In the genomic region with DNA sequence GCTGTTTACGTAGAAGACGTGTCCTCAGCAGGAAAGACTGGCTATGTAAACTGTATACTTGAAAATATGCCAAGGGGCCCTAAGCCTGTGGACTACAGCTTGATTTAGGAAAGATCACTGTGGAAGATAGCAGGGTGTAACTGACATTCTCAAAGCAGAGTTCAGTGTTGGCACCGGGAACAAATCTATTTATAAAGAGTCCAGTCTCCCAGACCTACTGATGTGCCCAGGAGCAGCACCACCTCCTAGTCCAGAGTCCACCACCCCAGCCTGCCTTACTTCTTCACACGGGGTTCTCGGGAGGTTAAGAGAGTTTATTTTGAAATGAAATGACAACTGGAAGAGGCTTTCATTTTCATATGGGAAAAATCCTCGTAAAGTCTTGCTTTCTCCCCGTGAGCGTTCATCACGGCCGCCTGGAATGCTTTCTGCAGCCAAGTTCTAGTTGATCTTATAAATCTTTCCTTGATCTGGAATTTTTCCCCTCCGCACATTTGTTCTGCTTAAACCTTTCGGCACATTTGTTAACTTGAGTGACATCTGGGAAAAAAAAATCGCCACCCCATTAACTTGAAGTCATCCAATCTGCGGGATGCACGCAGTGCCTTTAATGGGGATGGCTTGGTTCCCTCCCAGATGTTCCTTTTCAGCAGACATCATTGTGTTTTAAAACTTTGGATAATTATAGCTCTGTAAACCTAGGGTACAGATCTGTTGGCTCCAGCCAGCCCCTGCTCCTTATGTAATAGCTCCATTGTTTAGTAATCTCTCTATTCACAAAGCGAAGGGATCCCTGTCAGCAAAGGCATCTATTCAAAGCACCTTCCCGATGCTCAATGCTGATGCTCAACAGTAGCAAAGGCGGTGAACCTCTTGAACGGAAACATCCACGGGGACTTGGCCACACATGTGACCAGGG, we compare ENCODE assay signal across 8 mouse cellular contexts.
DNase-seq lines count a peak whose midpoint lies in the region; ATAC-seq and TF ChIP-seq lines count a peak whose summit lies in the region.

No protein-coding gene starts in this region.

- no peaks in the 10 kb centered on the region for H3K36me3 ChIP-seq in kidney, embryonic 14.5 days (ENCODE audit: control insufficient read depth, insufficient read depth, low read length)
- no peaks in the 10 kb centered on the region for H3K36me3 ChIP-seq in midbrain, embryonic 13.5 days

- peak; percentile 31 to 53 for DNase-seq in cerebellum, adult 18-20 months
- DNase-seq in cerebellum, adult 11 months: no peak
- peak; percentile 75 for DNase-seq in brain, embryonic 14.5 days (ENCODE audit: low read depth)
- DNase-seq in heart, adult 18-20 months: peak; percentile 47 to 55
- DNase-seq in spleen, postnatal 10 days (ENCODE audit: low spot score in 2 of 2): no peak
- DNase-seq in thymus, postnatal 0 days (ENCODE audit: low spot score): no peak

- peak overlapping the region; percentile 26; the same call in 1 of the 2 replicates for H3K27ac ChIP-seq in kidney, embryonic 14.5 days (ENCODE audit: low read depth, low read length)
- H3K27ac ChIP-seq in midbrain, embryonic 13.5 days: no peak overlapping the region

- no peak for TF ChIP-seq POLR2A in brain, embryonic 14.5 days (IDR thresholded peaks at IDR 0.05; ENCODE audit: borderline replicate concordance, extremely low read depth, insufficient read depth, insufficient read length, poor library complexity, severe bottlenecking)

- no peaks in the 10 kb centered on the region for H3K9me3 ChIP-seq in kidney, embryonic 14.5 days (ENCODE audit: control insufficient read depth, low read length)
- H3K9me3 ChIP-seq in midbrain, embryonic 13.5 days: no peaks in the 10 kb centered on the region

- peak overlapping the region; percentile 24; the same call in 1 of the 2 replicates for H3K4me2 ChIP-seq in kidney, embryonic 14.5 days (replicated peaks; ENCODE audit: low read depth, low read length)
- H3K4me2 ChIP-seq in midbrain, embryonic 13.5 days (replicated peaks): peak overlapping the region; percentile 26

- H3K27me3 ChIP-seq in kidney, embryonic 14.5 days (ENCODE audit: control insufficient read depth, insufficient read depth, low read length): no peaks in the 10 kb centered on the region
- peaks cover 45% of the 10 kb centered on the region for H3K27me3 ChIP-seq in midbrain, embryonic 13.5 days

- no peak overlapping the region for H3K4me3 ChIP-seq in kidney, embryonic 14.5 days (ENCODE audit: low read length)
- H3K4me3 ChIP-seq in midbrain, embryonic 13.5 days (replicated peaks): no peak overlapping the region

- no peak for TF ChIP-seq CTCF in brain, embryonic 14.5 days (IDR thresholded peaks at IDR 0.05; ENCODE audit: borderline replicate concordance, extremely low read depth, insufficient read depth, insufficient read length)

- 25% methylated on average over 20 of the region's 20 CpGs for WGBS in kidney, embryonic 14.5 days
- WGBS in midbrain, embryonic 13.5 days: 28% methylated on average over 20 of the region's 20 CpGs

- no peak overlapping the region for H3K9ac ChIP-seq in kidney, embryonic 14.5 days (ENCODE audit: low read depth, low read length)
- H3K9ac ChIP-seq in midbrain, embryonic 13.5 days (replicated peaks): no peak overlapping the region

- H3K4me1 ChIP-seq in kidney, embryonic 14.5 days (ENCODE audit: control insufficient read depth, insufficient read depth, low read length): peaks cover 16% of the 10 kb centered on the region
- peaks cover 30% of the 10 kb centered on the region for H3K4me1 ChIP-seq in midbrain, embryonic 13.5 days (replicated peaks)

- ATAC-seq in kidney, embryonic 14.5 days (ENCODE audit: low FRiP score, low TSS enrichment): peak; percentile 67
- no peak for ATAC-seq in midbrain, embryonic 13.5 days

Comparison
In these comparisons a context has a peak if more than half of its experiments do, and no peak if none do; other contexts are left out.
1. DNase-seq: peak in cerebellum, adult 18-20 months (2 of 2), brain, embryonic 14.5 days (single experiment) and heart, adult 18-20 months (2 of 2); none in cerebellum, adult 11 months (single experiment), spleen, postnatal 10 days (0 of 2) and thymus, postnatal 0 days (single experiment).